Mouse (Mus musculus): ENCODE data around the gene Tmem258. TPM values are rescaled to one million over a fixed set of nuclear protein-coding genes. Genes with fewer than 3 reads are reported as not detected.

Gene Tmem258
- polyA plus RNA-seq, 1 experiment, result 291 TPM

- H3ac ChIP-seq (ENCODE audit: control insufficient read depth, insufficient read length), result no peak overlapping the region
- no peak overlapping the region for H3K4me2 ChIP-seq (ENCODE audit: low read depth)
- TF ChIP-seq E2F4 (IDR thresholded peaks at IDR 0.05; ENCODE audit: insufficient read depth) (no peak), TCF3 (IDR thresholded peaks at IDR 0.05; ENCODE audit: insufficient read length, low read depth) (no peak), POLR2A (IDR thresholded peaks at IDR 0.05; ENCODE audit: insufficient read length, low read depth) (no peak), MYOG (IDR thresholded peaks at IDR 0.05; ENCODE audit: control insufficient read depth in 1 of 3, insufficient read depth in 1 of 3, insufficient read length in 2 of 3, low read depth in 2 of 3) (no peak), MAX (IDR thresholded peaks at IDR 0.05; ENCODE audit: low read depth) (no peak), USF1 (IDR thresholded peaks at IDR 0.05; ENCODE audit: low read depth) (no peak), POLR2AphosphoS2 (IDR thresholded peaks at IDR 0.05; ENCODE audit: insufficient read length, low read depth) (no peak), TCF12 (IDR thresholded peaks at IDR 0.05; ENCODE audit: insufficient read depth, poor library complexity, severe bottlenecking) (no peak), MYOD1 (IDR thresholded peaks at IDR 0.05; ENCODE audit: control insufficient read depth in 1 of 3, insufficient read length in 2 of 3, low read depth in 2 of 3) (no peak), REST (IDR thresholded peaks at IDR 0.05; ENCODE audit: insufficient read depth, insufficient read length) (no peak), SRF (IDR thresholded peaks at IDR 0.05; ENCODE audit: control insufficient read depth, insufficient read length, low read depth) (no peak), CEBPB (IDR thresholded peaks at IDR 0.05; ENCODE audit: insufficient read depth, poor library complexity, severe bottlenecking) (no peak)
- no peak overlapping the region for H3K4me3 ChIP-seq
- peaks cover 38% of the 10 kb centered on the region for H3K36me3 ChIP-seq (ENCODE audit: control insufficient read depth, insufficient read depth)
- no peaks in the 10 kb centered on the region for H3K27me3 ChIP-seq (ENCODE audit: control insufficient read depth, insufficient read depth, insufficient read length)
- H3K79me2 ChIP-seq (ENCODE audit: control insufficient read depth, insufficient read depth), result no peaks in the 10 kb centered on the region
Observed at GRCm38 (mm10) chr19:10194337-10194736, 9.5 kb upstream of the Tmem258 start.

- Histone ChIP-seq H3K36me3 (ENCODE audit: control insufficient read depth, insufficient read depth) (peaks cover 32% of the 10 kb centered on the region), H3K4me2 (ENCODE audit: low read depth) (no peak overlapping the region), H3K4me3 (no peak overlapping the region), H3ac (ENCODE audit: control insufficient read depth, insufficient read length) (no peak overlapping the region), H3K79me2 (ENCODE audit: control insufficient read depth, insufficient read depth) (no peaks in the 10 kb centered on the region), H3K27me3 (ENCODE audit: control insufficient read depth, insufficient read depth, insufficient read length) (no peaks in the 10 kb centered on the region)
- TF ChIP-seq CEBPB (IDR thresholded peaks at IDR 0.05; ENCODE audit: insufficient read depth, poor library complexity, severe bottlenecking) (no peak), USF1 (IDR thresholded peaks at IDR 0.05; ENCODE audit: low read depth) (no peak), REST (IDR thresholded peaks at IDR 0.05; ENCODE audit: insufficient read depth, insufficient read length) (no peak), POLR2AphosphoS2 (IDR thresholded peaks at IDR 0.05; ENCODE audit: insufficient read length, low read depth) (no peak), TCF3 (IDR thresholded peaks at IDR 0.05; ENCODE audit: insufficient read length, low read depth) (no peak), MYOD1 (IDR thresholded peaks at IDR 0.05; ENCODE audit: control insufficient read depth in 1 of 3, insufficient read length in 2 of 3, low read depth in 2 of 3) (no peak), E2F4 (IDR thresholded peaks at IDR 0.05; ENCODE audit: insufficient read depth) (no peak), MAX (IDR thresholded peaks at IDR 0.05; ENCODE audit: low read depth) (no peak), TCF12 (IDR thresholded peaks at IDR 0.05; ENCODE audit: insufficient read depth, poor library complexity, severe bottlenecking) (no peak), SRF (IDR thresholded peaks at IDR 0.05; ENCODE audit: control insufficient read depth, insufficient read length, low read depth) (no peak), MYOG (IDR thresholded peaks at IDR 0.05; ENCODE audit: control insufficient read depth in 1 of 3, insufficient read depth in 1 of 3, insufficient read length in 2 of 3, low read depth in 2 of 3) (no peak), POLR2A (IDR thresholded peaks at IDR 0.05; ENCODE audit: insufficient read length, low read depth) (no peak)
Observed at GRCm38 (mm10) chr19:10195252-10195651, 8.6 kb upstream of the Tmem258 start.

DNA sequence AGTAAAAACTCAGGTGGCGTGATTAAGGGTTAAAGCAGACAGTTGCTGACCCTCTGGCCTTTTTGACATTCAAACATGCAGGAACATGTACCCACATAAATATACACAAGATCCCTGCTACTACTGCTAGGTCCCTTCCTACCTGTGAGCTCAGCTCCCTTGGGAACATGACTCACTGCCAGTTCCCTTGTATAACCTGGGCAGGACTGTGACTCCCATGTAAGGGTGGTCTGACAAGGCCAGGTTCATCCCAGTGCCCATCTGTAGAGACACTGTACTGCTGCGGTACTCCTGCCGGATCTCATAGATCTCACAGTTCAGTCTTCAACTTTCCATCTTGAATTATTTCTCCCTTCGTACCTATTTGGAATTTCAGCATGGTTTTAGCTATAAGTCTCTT lies 6.7 kb upstream of the Tmem258 start:
- H3ac ChIP-seq (ENCODE audit: control insufficient read depth, insufficient read length), result no peak overlapping the region
- no peak overlapping the region for H3K4me2 ChIP-seq (ENCODE audit: low read depth)
- H3K36me3 ChIP-seq (ENCODE audit: control insufficient read depth, insufficient read depth), result peaks cover 24% of the 10 kb centered on the region
- no peaks in the 10 kb centered on the region for H3K27me3 ChIP-seq (ENCODE audit: control insufficient read depth, insufficient read depth, insufficient read length)
- H3K4me3 ChIP-seq, result no peak overlapping the region
- H3K79me2 ChIP-seq (ENCODE audit: control insufficient read depth, insufficient read depth), result peaks cover 8% of the 10 kb centered on the region
- TF ChIP-seq MYOD1 (IDR thresholded peaks at IDR 0.05; ENCODE audit: control insufficient read depth in 1 of 3, insufficient read length in 2 of 3, low read depth in 2 of 3) (no peak), MAX (IDR thresholded peaks at IDR 0.05; ENCODE audit: low read depth) (no peak), REST (IDR thresholded peaks at IDR 0.05; ENCODE audit: insufficient read depth, insufficient read length) (no peak), SRF (IDR thresholded peaks at IDR 0.05; ENCODE audit: control insufficient read depth, insufficient read length, low read depth) (no peak), POLR2A (IDR thresholded peaks at IDR 0.05; ENCODE audit: insufficient read length, low read depth) (no peak), POLR2AphosphoS2 (IDR thresholded peaks at IDR 0.05; ENCODE audit: insufficient read length, low read depth) (no peak), TCF3 (IDR thresholded peaks at IDR 0.05; ENCODE audit: insufficient read length, low read depth) (no peak)

DNA sequence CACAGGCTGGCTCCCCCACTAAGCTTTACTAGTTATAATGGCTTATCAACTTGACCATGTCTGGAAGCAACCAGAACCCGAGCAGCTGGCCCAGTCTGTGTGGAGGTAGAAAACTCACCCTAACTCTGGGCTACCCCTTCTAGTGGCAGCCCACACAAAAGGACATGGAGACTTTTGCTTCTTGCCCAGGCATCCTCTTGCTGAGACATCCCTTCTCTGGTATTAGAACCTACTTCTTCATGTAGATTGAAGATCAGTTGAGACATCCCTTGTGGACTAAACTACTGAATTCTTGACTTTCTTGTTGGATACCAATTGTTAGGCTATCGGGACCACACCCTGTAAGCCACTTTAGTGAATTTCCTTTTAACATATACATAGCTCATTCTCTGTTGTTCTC lies 5.5 kb upstream of the Tmem258 start:
- Histone ChIP-seq H3K4me2 (ENCODE audit: low read depth) (no peak overlapping the region), H3K36me3 (ENCODE audit: control insufficient read depth, insufficient read depth) (peaks cover 18% of the 10 kb centered on the region), H3ac (ENCODE audit: control insufficient read depth, insufficient read length) (no peak overlapping the region), H3K27me3 (ENCODE audit: control insufficient read depth, insufficient read depth, insufficient read length) (no peaks in the 10 kb centered on the region), H3K4me3 (no peak overlapping the region), H3K79me2 (ENCODE audit: control insufficient read depth, insufficient read depth) (peaks cover 19% of the 10 kb centered on the region)
- TF ChIP-seq TCF12 (IDR thresholded peaks at IDR 0.05; ENCODE audit: insufficient read depth, poor library complexity, severe bottlenecking), result no peak

GRCm38 (mm10) chr19:10198723-10199122 lies 5.1 kb upstream of the Tmem258 start:
- TF ChIP-seq TCF3 (IDR thresholded peaks at IDR 0.05; ENCODE audit: insufficient read length, low read depth) (no peak), USF1 (IDR thresholded peaks at IDR 0.05; ENCODE audit: low read depth) (no peak), MAX (IDR thresholded peaks at IDR 0.05; ENCODE audit: low read depth) (no peak), POLR2AphosphoS2 (IDR thresholded peaks at IDR 0.05; ENCODE audit: insufficient read length, low read depth) (peak; percentile 71), SRF (IDR thresholded peaks at IDR 0.05; ENCODE audit: control insufficient read depth, insufficient read length, low read depth) (no peak), REST (IDR thresholded peaks at IDR 0.05; ENCODE audit: insufficient read depth, insufficient read length) (no peak), CEBPB (IDR thresholded peaks at IDR 0.05; ENCODE audit: insufficient read depth, poor library complexity, severe bottlenecking) (no peak), POLR2A (IDR thresholded peaks at IDR 0.05; ENCODE audit: insufficient read length, low read depth) (no peak), E2F4 (IDR thresholded peaks at IDR 0.05; ENCODE audit: insufficient read depth) (no peak), MYOD1 (IDR thresholded peaks at IDR 0.05; ENCODE audit: control insufficient read depth in 1 of 3, insufficient read length in 2 of 3, low read depth in 2 of 3) (peak in 2 of 3 experiments; percentile 50 to 69), MYOG (IDR thresholded peaks at IDR 0.05; ENCODE audit: control insufficient read depth in 1 of 3, insufficient read depth in 1 of 3, insufficient read length in 2 of 3, low read depth in 2 of 3) (peak in 2 of 3 experiments; percentile 29 to 51), TCF12 (IDR thresholded peaks at IDR 0.05; ENCODE audit: insufficient read depth, poor library complexity, severe bottlenecking) (no peak)
- Histone ChIP-seq H3ac (ENCODE audit: control insufficient read depth, insufficient read length) (no peak overlapping the region), H3K27me3 (ENCODE audit: control insufficient read depth, insufficient read depth, insufficient read length) (no peaks in the 10 kb centered on the region), H3K79me2 (ENCODE audit: control insufficient read depth, insufficient read depth) (peaks cover 24% of the 10 kb centered on the region), H3K36me3 (ENCODE audit: control insufficient read depth, insufficient read depth) (peaks cover 14% of the 10 kb centered on the region), H3K4me2 (ENCODE audit: low read depth) (no peak overlapping the region), H3K4me3 (no peak overlapping the region)
